Mouse (Mus musculus): ENCODE data around the gene Fgfr2. TPM values are rescaled to one million over a fixed set of nuclear protein-coding genes. Genes with fewer than 3 reads are reported as not detected.

The Fgfr2 gene
- total and polyA plus RNA-seq, 2 experiments from 2014 or later = 12.1 to 32.6 TPM

DNA sequence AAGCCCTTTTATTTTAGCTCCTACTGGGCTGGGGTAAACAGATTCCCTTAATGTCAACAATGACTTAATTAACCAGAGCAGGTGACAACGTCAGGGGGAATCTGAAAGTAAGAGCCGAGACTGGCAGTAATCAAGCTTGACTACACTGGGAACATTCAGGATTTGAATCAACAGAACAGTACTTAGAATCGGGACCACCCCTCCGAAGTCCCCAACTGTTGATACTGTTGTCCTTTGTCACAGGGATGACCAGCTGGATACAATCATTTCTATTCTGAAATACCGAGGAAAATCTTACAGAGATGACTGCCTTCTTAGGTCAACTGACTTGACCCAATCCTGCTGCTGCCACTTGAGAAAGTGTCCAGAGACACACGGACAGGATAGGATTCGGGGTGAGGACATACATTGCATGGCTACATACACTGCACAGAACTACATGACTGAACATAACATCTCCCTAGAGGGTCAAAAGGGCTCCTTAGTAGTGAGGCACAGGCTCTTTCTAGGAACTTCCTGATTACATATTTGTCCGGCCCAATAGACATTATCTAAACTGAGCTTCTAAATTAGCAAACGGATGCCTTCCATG, 2864.3 kb downstream of the Fgfr2 start:
- TF ChIP-seq CTCF (IDR thresholded peaks at IDR 0.05) = no peak
- no peak overlapping the region for H3K27ac ChIP-seq (ENCODE audit: low read depth, low read length)

DNA sequence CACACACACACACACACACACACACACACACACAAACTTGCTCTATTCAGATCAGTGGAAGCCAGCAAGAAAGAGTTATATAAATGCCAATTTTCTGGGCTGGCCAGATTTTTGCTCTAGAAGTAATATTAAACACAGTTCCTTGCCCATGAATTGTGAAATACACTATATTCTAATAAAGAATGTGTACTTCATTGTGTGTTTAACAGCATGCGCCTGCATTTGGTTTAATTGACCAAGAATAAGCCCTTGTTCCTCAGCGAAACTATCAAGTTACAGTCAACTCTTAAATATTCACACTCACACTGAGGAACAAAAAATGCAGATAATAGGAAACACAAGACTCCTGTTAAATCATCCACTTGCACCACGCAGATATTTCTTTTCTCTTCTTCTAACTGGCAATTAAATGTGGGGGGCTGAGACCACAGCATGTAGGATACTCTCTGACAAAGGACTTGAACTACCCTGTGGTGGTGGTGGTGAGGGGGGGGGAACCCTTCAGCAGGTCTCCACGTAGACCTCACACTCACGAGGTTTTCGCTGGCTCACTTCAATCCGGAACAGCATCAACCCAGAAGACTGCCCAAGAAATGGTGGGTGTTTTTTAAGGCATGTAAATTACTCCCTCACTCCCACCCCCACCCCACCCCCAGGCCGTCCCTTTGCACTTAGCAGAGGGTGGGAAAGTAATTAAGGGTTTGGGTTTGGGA, 2865.0 kb downstream of the Fgfr2 start:
- H3K9me3 ChIP-seq (ENCODE audit: low read length) = no peaks in the 10 kb centered on the region
- WGBS = 38% methylated on average over 8 of the region's 8 CpGs
- no peak overlapping the region for H3K9ac ChIP-seq (replicated peaks; ENCODE audit: low read length, poor library complexity, severe bottlenecking)

More for the DNA sequence above, 2864.3 kb downstream of the Fgfr2 start:
- no peak overlapping the region for H3K9ac ChIP-seq (replicated peaks; ENCODE audit: low read length, poor library complexity, severe bottlenecking)
- DNase-seq (ENCODE audit: low spot score) (no peak), ATAC-seq (ENCODE audit: low FRiP score) (no peak)
- no peaks in the 10 kb centered on the region for H3K9me3 ChIP-seq (ENCODE audit: low read length)
- H3K27me3 ChIP-seq (ENCODE audit: insufficient read depth, low read length) = no peaks in the 10 kb centered on the region
- H3K4me2 ChIP-seq (ENCODE audit: low read depth, low read length, poor library complexity, severe bottlenecking) = peak overlapping the region; percentile 18; the same call in 1 of the 2 replicates
- 32% methylated on average over 9 of the region's 9 CpGs for WGBS
- no peaks in the 10 kb centered on the region for H3K36me3 ChIP-seq (ENCODE audit: insufficient read depth, low read length)
- H3K4me3 ChIP-seq (ENCODE audit: low read depth, low read length) = no peak overlapping the region
- peaks cover 4% of the 10 kb centered on the region; the same call in 1 of the 2 replicates for H3K4me1 ChIP-seq (ENCODE audit: insufficient read depth, low read length)

DNA sequence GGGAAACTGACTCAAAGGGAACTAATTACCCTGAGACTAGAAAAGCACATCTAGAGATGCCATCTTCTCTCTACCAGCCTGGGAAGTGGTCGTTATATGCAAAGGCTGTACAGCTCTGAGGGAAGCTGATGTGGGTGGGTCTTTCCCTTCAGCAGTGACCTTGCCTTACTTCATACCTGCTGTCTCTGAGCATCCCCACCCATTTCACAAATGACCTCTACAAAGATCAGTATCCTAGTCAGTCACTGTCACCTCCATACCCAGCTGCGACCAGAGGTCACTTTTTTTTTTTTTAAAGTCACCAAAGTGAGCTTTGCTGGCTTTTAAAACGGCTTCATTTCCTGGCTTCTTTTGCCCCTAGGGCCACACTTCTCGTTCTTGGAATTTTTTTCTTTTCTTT, 2869.9 kb downstream of the Fgfr2 start:
- no peaks in the 10 kb centered on the region for H3K9me3 ChIP-seq (ENCODE audit: low read length)
- H3K27ac ChIP-seq (ENCODE audit: low read depth, low read length) = no peak overlapping the region
- WGBS = 62% methylated on average over 4 of the region's 4 CpGs
- DNase-seq (ENCODE audit: low spot score) = no peak
- ATAC-seq (ENCODE audit: low FRiP score) = no peak
- H3K4me2 ChIP-seq (ENCODE audit: low read depth, low read length, poor library complexity, severe bottlenecking) = no peak overlapping the region
- no peak for TF ChIP-seq CTCF (IDR thresholded peaks at IDR 0.05)
- no peaks in the 10 kb centered on the region for H3K27me3 ChIP-seq (ENCODE audit: insufficient read depth, low read length)
- H3K4me3 ChIP-seq (ENCODE audit: low read depth, low read length) = no peak overlapping the region
- H3K36me3 ChIP-seq (ENCODE audit: insufficient read depth, low read length) = no peaks in the 10 kb centered on the region
- H3K4me1 ChIP-seq (ENCODE audit: insufficient read depth, low read length) = 0 out of 2 replicates have a peak, but pooled peaks cover 7% of the 10 kb centered on the region
- no peak overlapping the region for H3K9ac ChIP-seq (replicated peaks; ENCODE audit: low read length, poor library complexity, severe bottlenecking)

More for the DNA sequence above, 2865.0 kb downstream of the Fgfr2 start:
- no peak for TF ChIP-seq CTCF (IDR thresholded peaks at IDR 0.05)
- Histone ChIP-seq H3K4me3 (ENCODE audit: low read depth, low read length) (no peak overlapping the region), H3K4me2 (ENCODE audit: low read depth, low read length, poor library complexity, severe bottlenecking) (peak overlapping the region; percentile 18; the same call in 1 of the 2 replicates), H3K27ac (ENCODE audit: low read depth, low read length) (no peak overlapping the region), H3K4me1 (ENCODE audit: insufficient read depth, low read length) (peaks cover 4% of the 10 kb centered on the region; the same call in 1 of the 2 replicates), H3K27me3 (ENCODE audit: insufficient read depth, low read length) (no peaks in the 10 kb centered on the region), H3K36me3 (ENCODE audit: insufficient read depth, low read length) (no peaks in the 10 kb centered on the region)
- ATAC-seq (ENCODE audit: low FRiP score) (no peak), DNase-seq (ENCODE audit: low spot score) (no peak)

DNA sequence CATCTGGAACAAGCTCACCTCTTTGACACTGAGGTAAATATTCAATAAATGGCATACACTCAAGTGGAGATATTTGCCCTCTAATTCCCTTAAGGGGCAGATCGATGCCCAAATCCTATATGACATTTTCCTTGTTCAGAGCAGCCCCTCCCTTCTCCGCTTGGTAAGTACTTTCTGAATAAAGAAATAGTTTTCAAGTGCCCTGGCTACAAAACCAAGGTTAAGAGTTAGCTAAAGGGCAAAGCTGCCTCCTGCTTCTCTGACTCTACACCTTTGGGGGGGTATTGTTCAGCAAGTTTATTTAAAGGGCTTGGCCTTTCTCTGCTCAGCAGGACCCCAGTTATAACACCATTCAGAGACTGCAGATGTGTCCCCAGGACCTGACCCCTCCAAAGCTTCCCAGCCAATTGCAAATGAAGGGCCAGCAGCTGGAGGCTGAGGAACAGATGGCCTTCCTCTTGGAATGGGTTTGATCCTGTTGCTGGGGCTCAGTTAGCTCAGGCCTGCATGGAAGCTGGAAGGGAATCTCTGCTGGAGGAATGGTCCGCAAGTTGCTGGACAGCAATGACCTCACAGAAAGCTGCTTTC, 2871.1 kb downstream of the Fgfr2 start:
- ATAC-seq (ENCODE audit: low FRiP score) (no peak), DNase-seq (ENCODE audit: low spot score) (no peak)
- WGBS = 56% methylated on average over 3 of the region's 3 CpGs
- Histone ChIP-seq H3K36me3 (ENCODE audit: insufficient read depth, low read length) (no peaks in the 10 kb centered on the region), H3K4me3 (ENCODE audit: low read depth, low read length) (no peak overlapping the region), H3K27ac (ENCODE audit: low read depth, low read length) (no peak overlapping the region), H3K4me1 (ENCODE audit: insufficient read depth, low read length) (0 out of 2 replicates have a peak, but pooled peaks cover 5% of the 10 kb centered on the region), H3K27me3 (ENCODE audit: insufficient read depth, low read length) (no peaks in the 10 kb centered on the region), H3K9ac (replicated peaks; ENCODE audit: low read length, poor library complexity, severe bottlenecking) (no peak overlapping the region), H3K4me2 (ENCODE audit: low read depth, low read length, poor library complexity, severe bottlenecking) (no peak overlapping the region), H3K9me3 (ENCODE audit: low read length) (no peaks in the 10 kb centered on the region)
- TF ChIP-seq CTCF (IDR thresholded peaks at IDR 0.05) = no peak

DNA sequence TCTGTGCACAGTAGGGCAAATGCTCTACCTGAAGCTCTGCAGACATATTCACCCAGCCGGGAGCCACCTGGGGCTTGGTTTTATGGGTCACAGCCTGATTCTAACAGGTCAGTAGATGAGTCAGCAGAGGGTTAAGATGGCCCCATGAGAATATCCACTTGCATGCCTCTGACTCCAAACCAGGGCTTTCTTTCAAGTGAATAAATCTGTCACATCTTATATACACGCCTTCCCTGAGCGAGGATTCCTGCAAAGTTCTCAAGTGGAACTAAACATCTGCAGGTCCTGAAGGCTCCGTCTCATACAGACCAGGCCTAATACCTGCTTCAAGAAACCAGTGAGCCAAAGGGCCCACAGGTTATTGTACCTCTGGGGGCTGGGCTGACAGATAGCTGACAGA, 2872.2 kb downstream of the Fgfr2 start:
- Histone ChIP-seq H3K9ac (replicated peaks; ENCODE audit: low read length, poor library complexity, severe bottlenecking) (no peak overlapping the region), H3K9me3 (ENCODE audit: low read length) (no peaks in the 10 kb centered on the region), H3K27ac (ENCODE audit: low read depth, low read length) (no peak overlapping the region), H3K4me3 (ENCODE audit: low read depth, low read length) (no peak overlapping the region), H3K4me1 (ENCODE audit: insufficient read depth, low read length) (0 out of 2 replicates have a peak, but pooled peaks cover 3% of the 10 kb centered on the region), H3K4me2 (ENCODE audit: low read depth, low read length, poor library complexity, severe bottlenecking) (no peak overlapping the region), H3K36me3 (ENCODE audit: insufficient read depth, low read length) (no peaks in the 10 kb centered on the region), H3K27me3 (ENCODE audit: insufficient read depth, low read length) (no peaks in the 10 kb centered on the region)
- TF ChIP-seq CTCF (IDR thresholded peaks at IDR 0.05) = no peak
- 70% methylated on average over 4 of the region's 4 CpGs for WGBS
- ATAC-seq (ENCODE audit: low FRiP score) (no peak), DNase-seq (ENCODE audit: low spot score) (no peak)

DNA sequence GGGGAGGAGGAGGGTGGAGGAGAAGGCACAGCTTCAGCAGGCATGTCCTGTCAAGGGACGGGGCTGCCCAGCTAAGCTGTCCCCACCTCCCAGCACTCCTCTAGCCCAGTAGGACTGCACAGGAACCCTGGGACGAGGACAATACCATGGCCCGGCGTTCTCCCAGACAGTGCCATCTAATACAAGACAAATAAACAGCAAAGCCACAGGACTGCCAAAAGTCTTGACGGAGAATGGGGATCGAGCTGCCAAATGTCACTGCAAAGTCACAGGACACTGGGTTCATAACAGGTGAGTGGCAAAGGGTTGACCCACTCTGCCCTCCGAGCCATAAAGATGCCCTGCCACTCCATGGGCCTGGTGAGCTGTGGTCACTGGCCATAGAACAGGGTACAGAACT, 2874.7 kb downstream of the Fgfr2 start:
- Histone ChIP-seq H3K27me3 (ENCODE audit: insufficient read depth, low read length) (no peaks in the 10 kb centered on the region), H3K9me3 (ENCODE audit: low read length) (no peaks in the 10 kb centered on the region), H3K4me2 (ENCODE audit: low read depth, low read length, poor library complexity, severe bottlenecking) (no peak overlapping the region), H3K27ac (ENCODE audit: low read depth, low read length) (no peak overlapping the region), H3K9ac (replicated peaks; ENCODE audit: low read length, poor library complexity, severe bottlenecking) (no peak overlapping the region), H3K4me3 (ENCODE audit: low read depth, low read length) (no peak overlapping the region), H3K4me1 (ENCODE audit: insufficient read depth, low read length) (0 out of 2 replicates have a peak, but pooled peaks cover 3% of the 10 kb centered on the region), H3K36me3 (ENCODE audit: insufficient read depth, low read length) (no peaks in the 10 kb centered on the region)
- 74% methylated on average over 7 of the region's 7 CpGs for WGBS
- no peak for DNase-seq (ENCODE audit: low spot score)
- no peak for ATAC-seq (ENCODE audit: low FRiP score)
- no peak for TF ChIP-seq CTCF (IDR thresholded peaks at IDR 0.05)

Measured in midbrain, postnatal 0 days (tissue).